ENCODE assay signal across 11 mouse cellular contexts in genomic region chr14:20837681-20838080, GRCm38 (mm10). TPM values are rescaled to one million over a fixed set of nuclear protein-coding genes. Genes with fewer than 3 reads are reported as not detected.
DNase-seq lines count a peak whose midpoint lies in the region; ATAC-seq and TF ChIP-seq lines count a peak whose summit lies in the region.
"Had no signal": no experiment of that assay in that cellular context is flagged by ENCODE, and none has a peak within 500 bp of the region (broad histone marks: within the 10 kb centered on the region; RNA-seq: fewer than 3 reads in every experiment).

No protein-coding gene starts in this region.

- peaks cover 5% of the 10 kb centered on the region; the same call in 1 of the 2 replicates for H3K4me1 ChIP-seq in hindbrain, embryonic 14.5 days (replicated peaks; ENCODE audit: control insufficient read depth, insufficient read depth, low read length)
- no peaks in the 10 kb centered on the region for H3K4me1 ChIP-seq in hindbrain, postnatal 0 days (ENCODE audit: insufficient read depth, low read length)
- H3K4me1 ChIP-seq in limb, embryonic 15.5 days, result peaks cover 13% of the 10 kb centered on the region; the same call in 1 of the 2 replicates

- H3K27me3 ChIP-seq in hindbrain, embryonic 14.5 days (ENCODE audit: control insufficient read depth, insufficient read depth, low read length), result peaks cover 4% of the 10 kb centered on the region; the same call in 1 of the 2 replicates
- H3K27me3 ChIP-seq in hindbrain, postnatal 0 days (ENCODE audit: insufficient read depth, low read length), result no peaks in the 10 kb centered on the region
- H3K27me3 ChIP-seq in C2C12 (ENCODE audit: control insufficient read depth, insufficient read depth, insufficient read length), result no peaks in the 10 kb centered on the region
- H3K27me3 ChIP-seq in limb, embryonic 15.5 days, result no peaks in the 10 kb centered on the region
- H3K27me3 ChIP-seq: forebrain, embryonic 15.5 days had no signal

- peaks cover 17% of the 10 kb centered on the region for H3K79me3 ChIP-seq in C2C12 (ENCODE audit: low read depth)

- no peak for ATAC-seq in hindbrain, embryonic 14.5 days (ENCODE audit: low FRiP score)
- ATAC-seq in hindbrain, postnatal 0 days, result no peak
- ATAC-seq in limb, embryonic 15.5 days (ENCODE audit: insufficient number of reproducible peaks, low FRiP score, low TSS enrichment, low read depth), result no peak
- ATAC-seq: activated CD4-positive, CD25-positive, alpha-beta regulatory T cell, adult 4 months had no signal

- no peak for TF ChIP-seq CTCF in hindbrain, postnatal 0 days (IDR thresholded peaks at IDR 0.05; ENCODE audit: low read depth)
- no peak for TF ChIP-seq CTCF in C2C12 (IDR thresholded peaks at IDR 0.05; ENCODE audit: control insufficient read depth, insufficient read depth, insufficient read length)

- no peak overlapping the region for H3K9ac ChIP-seq in hindbrain, embryonic 14.5 days
- H3K9ac ChIP-seq in hindbrain, postnatal 0 days (replicated peaks; ENCODE audit: low read length), result no peak overlapping the region
- no peak overlapping the region for H3K9ac ChIP-seq in limb, embryonic 15.5 days

- H3K36me3 ChIP-seq in hindbrain, embryonic 14.5 days (replicated peaks; ENCODE audit: control insufficient read depth, insufficient read depth), result no peaks in the 10 kb centered on the region
- H3K36me3 ChIP-seq in hindbrain, postnatal 0 days (ENCODE audit: insufficient read depth, low read length), result no peaks in the 10 kb centered on the region
- H3K36me3 ChIP-seq in C2C12 (ENCODE audit: control insufficient read depth, insufficient read depth), result peaks cover 48% of the 10 kb centered on the region
- H3K36me3 ChIP-seq in limb, embryonic 15.5 days, result no peaks in the 10 kb centered on the region
- H3K36me3 ChIP-seq: forebrain, embryonic 15.5 days; midbrain, embryonic 12.5 days had no signal

- no peak overlapping the region for H3K4me3 ChIP-seq in hindbrain, embryonic 14.5 days (replicated peaks; ENCODE audit: low read length)
- no peak overlapping the region for H3K4me3 ChIP-seq in hindbrain, postnatal 0 days (ENCODE audit: low read length)
- H3K4me3 ChIP-seq in C2C12 (ENCODE audit: insufficient read depth, poor library complexity, severe bottlenecking), result peak overlapping the region; percentile 71
- peak overlapping the region; percentile 55 for H3K4me3 ChIP-seq in limb, embryonic 15.5 days

- peak overlapping the region; percentile 89; the same call in 1 of the 2 replicates for H3K4me2 ChIP-seq in hindbrain, embryonic 14.5 days (replicated peaks)
- no peak overlapping the region for H3K4me2 ChIP-seq in hindbrain, postnatal 0 days (ENCODE audit: low read depth, low read length)
- H3K4me2 ChIP-seq in limb, embryonic 15.5 days, result peak overlapping the region; percentile 97; the same call in 1 of the 2 replicates

- peaks cover 43% of the 10 kb centered on the region for H3K79me2 ChIP-seq in C2C12 (ENCODE audit: control insufficient read depth, insufficient read depth)

- H3K9me3 ChIP-seq in hindbrain, embryonic 14.5 days (ENCODE audit: control insufficient read depth, low read length), result no peaks in the 10 kb centered on the region
- no peaks in the 10 kb centered on the region for H3K9me3 ChIP-seq in hindbrain, postnatal 0 days (ENCODE audit: low read length)
- H3K9me3 ChIP-seq in limb, embryonic 15.5 days, result no peaks in the 10 kb centered on the region
- H3K9me3 ChIP-seq: forebrain, embryonic 15.5 days; midbrain, embryonic 12.5 days had no signal

- WGBS in hindbrain, embryonic 14.5 days, result 78% methylated on average over 7 of the region's 7 CpGs
- WGBS in hindbrain, postnatal 0 days, result 77% methylated on average over 7 of the region's 7 CpGs
- 64% methylated on average over 7 of the region's 7 CpGs for WGBS in limb, embryonic 15.5 days

- DNase-seq in hindbrain, embryonic 14.5 days (ENCODE audit: low spot score), result no peak
- DNase-seq in hindbrain, postnatal 0 days (ENCODE audit: low spot score), result no peak
- DNase-seq in R1 (ENCODE audit: low read depth, low spot score), result peak; percentile 7
- DNase-seq in Muller cell, postnatal 12 days (ENCODE audit: inconsistent ontology term), result no peak
- DNase-seq in adrenal gland, postnatal 25 days, result no peak
- DNase-seq: thymus, adult 2 months had no signal

- H3ac ChIP-seq in C2C12 (ENCODE audit: control insufficient read depth, insufficient read length, low read depth), result peak overlapping the region; percentile 31

- no peak overlapping the region for H3K27ac ChIP-seq in hindbrain, embryonic 14.5 days
- no peak overlapping the region for H3K27ac ChIP-seq in hindbrain, postnatal 0 days
- no peak overlapping the region for H3K27ac ChIP-seq in limb, embryonic 15.5 days
- H3K27ac ChIP-seq: forebrain, embryonic 15.5 days; midbrain, embryonic 12.5 days had no signal

TF ChIP-seq in C2C12, 6 proteins besides CTCF, POLR2A, EP300 and RAD21:
- TF ChIP-seq MAX (IDR thresholded peaks at IDR 0.05), result no peak
- TF ChIP-seq USF1 (IDR thresholded peaks at IDR 0.05; ENCODE audit: low read depth), result no peak
- no peak for TF ChIP-seq CEBPB (IDR thresholded peaks at IDR 0.05; ENCODE audit: low read depth)
- TF ChIP-seq MYOG (IDR thresholded peaks at IDR 0.05; ENCODE audit: control insufficient read depth, extremely low read depth, insufficient read length), result no peak
- TF ChIP-seq FOSL1 (IDR thresholded peaks at IDR 0.05; ENCODE audit: insufficient read depth, low read length, poor library complexity, severe bottlenecking), result no peak
- no peak for TF ChIP-seq MYOD1 (IDR thresholded peaks at IDR 0.05; ENCODE audit: control insufficient read depth, insufficient read length, low read depth)
TF ChIP-seq in C2C12: peak in this region for 0.

RNA-seq across cellular contexts. Expression of gene Plau, which starts 1.2 kb away (rescaled TPM):
- 0.27 and 0.34 TPM in 2 replicates for polyA plus RNA-seq in hindbrain, embryonic 14.5 days (2014; fragmentation: Nextera tagmentation; extraction: Ambion mirVana)
- 1.2 and 1.4 TPM in 2 replicates for total RNA-seq in hindbrain, postnatal 0 days (2014; rRNA removed)
- polyA plus RNA-seq in hindbrain, postnatal 0 days (2015; fragmentation: Nextera tagmentation; extraction: Ambion mirVana), result 0.26 and 0.39 TPM in 2 replicates
- polyA plus RNA-seq in C2C12 (2012; fragmentation: generic; extraction: Trizol), result 106 TPM
- 3.3 and 4.9 TPM in 2 replicates for polyA plus RNA-seq in limb, embryonic 15.5 days (2015; fragmentation: Nextera tagmentation; extraction: Ambion mirVana)
- 14.2 and 21.2 TPM in 2 replicates for total RNA-seq in adrenal gland, postnatal 25 days (2021)
- polyA plus RNA-seq: activated CD4-positive, CD25-positive, alpha-beta regulatory T cell, adult 4 months had no signal

RNA-seq across cellular contexts. Expression of gene Camk2g, which starts 43.8 kb away (rescaled TPM):
- 166 and 197 TPM in 2 replicates for polyA plus RNA-seq in hindbrain, embryonic 14.5 days (2014; fragmentation: Nextera tagmentation; extraction: Ambion mirVana)
- 204 and 248 TPM in 2 replicates for total RNA-seq in hindbrain, postnatal 0 days (2014; rRNA removed)
- polyA plus RNA-seq in hindbrain, postnatal 0 days (2015; fragmentation: Nextera tagmentation; extraction: Ambion mirVana), result 291 and 299 TPM in 2 replicates
- 74.2 TPM for polyA plus RNA-seq in C2C12 (2012; fragmentation: generic; extraction: Trizol)
- 44.4 and 55.6 TPM in 2 replicates for polyA plus RNA-seq in limb, embryonic 15.5 days (2015; fragmentation: Nextera tagmentation; extraction: Ambion mirVana)
- total RNA-seq in adrenal gland, postnatal 25 days (2021), result 49.0 and 62.6 TPM in 2 replicates

Comparison
In these comparisons a context has a peak if more than half of its experiments do, and no peak if none do; other contexts are left out.
1. H3K4me3 ChIP-seq: peak in C2C12 (single experiment) and limb, embryonic 15.5 days (single experiment); none in hindbrain, embryonic 14.5 days (single experiment) and hindbrain, postnatal 0 days (single experiment).
2. RNA of gene Plau, which starts 1.2 kb away (polyA plus RNA-seq): 106 TPM in C2C12 (single experiment); 3.3 to 4.9 TPM in limb, embryonic 15.5 days, 0.26 to 0.39 TPM in hindbrain, postnatal 0 days and 0.27 to 0.34 TPM in hindbrain, embryonic 14.5 days; every median in the first group is over 10 times any median in the second.